Mouse (Mus musculus): ENCODE data around the gene Gm29427. TPM values are rescaled to one million over a fixed set of nuclear protein-coding genes. Genes with fewer than 3 reads are reported as not detected.

Gm29427 gene
- total RNA-seq (2015; ENCODE audit: low replicate concordance): not detected in 2 replicates
- total RNA-seq (2017; ENCODE audit: low replicate concordance): not detected in 2 replicates

DNA sequence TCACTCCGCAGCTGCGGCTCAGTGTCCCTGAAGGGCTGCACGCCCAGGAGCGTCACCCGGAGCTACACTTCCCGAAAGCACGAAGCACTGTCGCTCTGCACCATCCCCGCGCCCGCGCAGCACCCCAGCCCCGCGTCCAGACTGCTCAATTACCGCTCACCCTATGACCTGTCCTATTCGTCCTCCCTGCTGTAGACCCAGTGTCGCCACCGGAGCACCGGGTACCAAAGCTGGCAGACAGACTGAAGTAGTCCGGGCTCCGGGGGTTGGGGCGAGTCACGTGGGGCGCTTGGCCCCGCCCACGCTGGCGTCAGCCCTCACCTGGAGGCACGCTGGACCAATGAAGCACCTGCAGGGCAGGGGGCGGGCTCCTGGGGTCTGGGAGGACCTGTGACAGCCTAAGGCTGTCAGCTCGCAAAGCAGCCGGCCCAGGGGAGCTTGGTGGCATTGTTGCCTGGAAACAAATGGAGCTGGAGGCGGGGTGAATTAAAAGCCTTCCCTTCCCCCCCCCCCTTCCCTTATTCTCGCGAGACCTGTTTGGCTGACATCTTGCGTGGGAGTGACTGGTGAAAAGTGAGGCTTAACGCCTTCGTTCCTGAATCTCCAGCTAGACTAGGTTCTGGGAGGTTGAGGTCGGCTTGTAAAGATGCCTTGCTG lies at the start of gene Gm29427:
Gm29427 (minus strand) TSS at position 239 of the 657 bp plus-strand sequence.
- ATAC-seq (replicated peaks; ENCODE audit: low FRiP score, poor library complexity, severe bottlenecking): peak; percentile 80

DNA sequence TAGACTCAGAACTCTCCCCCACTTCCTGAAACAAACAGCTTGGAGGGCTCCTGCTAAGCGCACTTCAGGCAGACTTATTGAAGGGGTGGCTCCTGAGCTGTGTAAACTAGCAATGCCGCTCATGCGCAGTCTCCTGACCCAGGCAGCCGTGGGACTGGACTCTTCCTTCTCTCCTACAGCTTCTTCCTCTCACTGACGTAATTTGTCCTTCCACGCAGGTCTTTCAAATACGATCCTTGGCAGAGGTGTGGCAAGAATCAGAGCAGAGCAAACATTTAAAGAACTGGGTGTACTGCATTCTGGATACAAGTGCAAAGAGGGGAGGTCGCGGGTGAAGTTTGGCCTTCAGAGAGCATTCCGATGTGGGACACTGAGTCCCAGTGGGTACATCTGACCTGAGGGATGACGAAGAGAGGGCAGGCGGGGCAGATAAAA lies 48.4 kb upstream of the Gm29427 start:
- no peak for ATAC-seq (replicated peaks; ENCODE audit: low FRiP score, poor library complexity, severe bottlenecking)

DNA sequence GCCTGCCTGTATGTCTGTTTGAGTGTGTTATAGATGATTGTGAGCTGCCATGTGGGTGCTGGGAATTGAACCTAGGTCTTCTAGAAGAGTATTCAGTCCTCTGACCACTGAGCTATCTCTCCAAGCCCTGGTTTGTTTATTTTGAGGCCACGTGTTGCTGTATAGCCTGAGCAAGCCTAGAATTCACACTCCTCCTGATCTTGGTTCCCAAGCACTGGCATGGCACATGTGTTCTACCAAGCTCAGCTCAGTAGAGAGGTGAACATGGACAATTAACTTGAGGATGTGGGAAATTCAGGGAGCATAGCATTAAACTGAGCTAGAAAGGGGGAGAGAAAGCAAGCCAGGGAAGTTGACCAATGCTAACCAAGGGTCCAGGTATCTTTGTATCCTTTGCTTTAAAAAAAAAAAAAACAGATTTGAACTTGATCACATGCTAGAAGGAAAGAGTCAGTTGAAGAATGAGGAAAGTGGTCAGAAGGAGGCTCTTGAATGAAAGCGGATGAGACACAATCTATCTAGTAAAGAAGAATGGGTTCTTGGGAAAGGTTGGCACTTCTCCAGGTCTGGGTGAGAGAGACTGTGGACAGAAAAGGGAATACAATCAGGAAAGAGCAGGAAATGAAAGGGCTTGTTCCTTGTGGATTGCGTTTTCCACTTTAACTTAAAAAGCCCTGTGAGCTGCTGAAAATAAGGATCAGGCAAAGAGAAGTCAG lies 46.6 kb upstream of the Gm29427 start:
- no peak for ATAC-seq (replicated peaks; ENCODE audit: low FRiP score, poor library complexity, severe bottlenecking)

GRCm38 (mm10) chr1:130761597-130761996 lies 46.0 kb upstream of the Gm29427 start:
- no peak for ATAC-seq (replicated peaks; ENCODE audit: low FRiP score, poor library complexity, severe bottlenecking)

GRCm38 (mm10) chr1:130759689-130760088 lies 44.1 kb upstream of the Gm29427 start:
- ATAC-seq (replicated peaks; ENCODE audit: low FRiP score, poor library complexity, severe bottlenecking): no peak

DNA sequence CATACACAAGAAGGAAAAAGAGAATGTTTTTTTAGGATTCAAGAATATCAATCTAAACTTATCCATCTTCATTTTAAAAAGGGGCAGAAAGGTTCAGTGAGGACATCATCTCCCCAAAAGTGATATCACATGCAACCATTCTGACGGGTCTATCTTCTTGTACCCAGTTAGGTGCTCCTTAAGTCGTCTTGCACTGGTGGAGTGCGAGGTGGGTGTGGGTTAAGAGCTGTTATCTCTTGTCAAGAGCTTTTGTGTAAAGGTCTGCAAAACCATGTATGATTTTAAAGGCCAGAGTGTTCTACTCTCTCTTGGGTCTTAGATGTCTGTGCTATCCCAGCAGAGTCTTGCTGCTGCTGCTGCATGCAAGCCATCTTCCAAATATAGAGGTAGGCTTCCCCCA lies 31.2 kb upstream of the Gm29427 start:
- no peak for ATAC-seq (replicated peaks; ENCODE audit: low FRiP score, poor library complexity, severe bottlenecking)

- no peak for ATAC-seq (replicated peaks; ENCODE audit: low FRiP score, poor library complexity, severe bottlenecking)
Observed at GRCm38 (mm10) chr1:130745591-130745990, 30.0 kb upstream of the Gm29427 start.

DNA sequence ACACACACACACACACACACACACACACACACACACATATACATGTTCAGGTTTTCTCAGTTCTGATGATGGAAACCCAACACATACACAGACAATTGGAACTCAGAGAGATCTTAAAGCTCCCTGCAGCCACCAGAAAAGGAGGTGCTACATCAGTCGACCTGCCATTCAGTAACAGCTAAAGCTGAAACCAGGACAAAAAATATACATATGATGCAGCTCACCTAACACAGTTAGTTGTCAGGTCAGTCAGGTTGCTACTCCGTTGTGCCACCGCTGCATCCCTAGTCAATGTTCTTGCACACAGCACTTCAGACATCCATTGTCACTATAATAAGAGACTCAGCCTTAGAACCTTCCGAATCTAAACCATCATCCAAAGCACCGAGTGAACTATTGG lies 29.4 kb upstream of the Gm29427 start:
- no peak for ATAC-seq (replicated peaks; ENCODE audit: low FRiP score, poor library complexity, severe bottlenecking)

DNA sequence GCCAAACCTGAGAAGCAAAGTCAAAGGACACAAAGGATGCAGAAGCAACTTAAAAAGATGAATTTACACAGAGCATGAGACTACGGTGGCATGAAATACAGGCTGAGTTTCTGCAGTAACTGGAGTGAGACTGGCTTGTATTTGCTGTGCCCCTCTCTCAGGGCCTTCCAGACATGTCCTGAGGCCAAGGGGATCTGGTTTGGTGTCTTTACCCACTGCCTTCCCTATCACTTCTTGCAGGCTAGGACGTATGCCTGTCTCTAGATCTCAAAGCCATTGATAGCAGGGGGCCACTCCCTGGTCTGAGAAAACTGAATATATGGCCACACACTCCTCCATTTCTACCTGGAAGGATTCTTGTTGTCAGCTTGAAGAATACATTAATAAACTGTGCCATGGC lies 28.6 kb upstream of the Gm29427 start:
- peak; percentile 15; the same call in 1 of the 2 replicates for ATAC-seq (replicated peaks; ENCODE audit: low FRiP score, poor library complexity, severe bottlenecking)

- no peak for ATAC-seq (replicated peaks; ENCODE audit: low FRiP score, poor library complexity, severe bottlenecking)
Observed at GRCm38 (mm10) chr1:130743775-130744174, 28.2 kb upstream of the Gm29427 start.

DNA sequence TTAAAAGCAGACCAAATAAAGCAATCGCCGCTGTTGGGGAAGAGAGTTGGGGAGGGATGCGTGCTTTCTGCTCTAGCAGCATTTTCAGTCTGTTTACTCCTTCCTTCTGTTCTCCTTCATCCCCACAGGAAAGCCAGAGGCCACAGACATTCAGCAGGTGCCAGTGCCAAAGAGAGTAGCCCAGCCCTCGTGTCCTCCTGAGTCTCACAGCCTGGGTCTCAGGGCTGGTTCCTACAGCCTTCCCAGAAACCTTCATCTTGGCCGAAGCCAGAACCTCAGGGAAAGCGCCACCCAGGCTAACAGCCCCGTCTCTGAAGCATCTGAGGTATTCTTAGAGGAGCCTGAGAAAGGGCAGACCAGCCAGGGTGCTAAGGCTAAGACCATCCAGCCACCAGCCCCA lies 26.6 kb upstream of the Gm29427 start:
- no peak for ATAC-seq (replicated peaks; ENCODE audit: low FRiP score, poor library complexity, severe bottlenecking)

GRCm38 (mm10) chr1:130740781-130741720 lies 25.5 kb upstream of the Gm29427 start:
- ATAC-seq (replicated peaks; ENCODE audit: low FRiP score, poor library complexity, severe bottlenecking): peak; percentile 80

GRCm38 (mm10) chr1:130740227-130740648 lies 24.6 kb upstream of the Gm29427 start:
- peak; percentile 13 for ATAC-seq (replicated peaks; ENCODE audit: low FRiP score, poor library complexity, severe bottlenecking)

DNA sequence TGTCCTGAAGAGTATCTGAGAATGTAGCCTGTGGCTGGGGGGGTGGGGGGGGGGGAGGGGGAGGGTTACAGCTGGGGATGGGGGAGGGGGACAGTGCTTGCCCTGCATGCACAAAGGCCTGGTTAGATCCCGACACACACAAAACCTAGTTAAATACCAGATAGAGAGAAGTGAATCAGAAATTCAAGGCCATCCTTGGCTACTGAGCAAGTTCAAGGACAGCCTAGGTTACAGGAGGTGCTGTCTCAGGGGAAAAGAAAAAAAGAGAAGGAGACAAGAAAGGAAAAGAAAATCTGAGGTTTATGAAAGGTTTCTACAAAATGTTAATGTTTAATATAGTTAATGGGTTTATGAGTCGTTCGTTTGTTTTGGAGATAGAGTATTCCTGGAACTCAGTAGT lies 24.0 kb upstream of the Gm29427 start:
- no peak for ATAC-seq (replicated peaks; ENCODE audit: low FRiP score, poor library complexity, severe bottlenecking)

GRCm38 (mm10) chr1:130738551-130739106 lies 23.0 kb upstream of the Gm29427 start:
- no peak for ATAC-seq (replicated peaks; ENCODE audit: low FRiP score, poor library complexity, severe bottlenecking)

DNA sequence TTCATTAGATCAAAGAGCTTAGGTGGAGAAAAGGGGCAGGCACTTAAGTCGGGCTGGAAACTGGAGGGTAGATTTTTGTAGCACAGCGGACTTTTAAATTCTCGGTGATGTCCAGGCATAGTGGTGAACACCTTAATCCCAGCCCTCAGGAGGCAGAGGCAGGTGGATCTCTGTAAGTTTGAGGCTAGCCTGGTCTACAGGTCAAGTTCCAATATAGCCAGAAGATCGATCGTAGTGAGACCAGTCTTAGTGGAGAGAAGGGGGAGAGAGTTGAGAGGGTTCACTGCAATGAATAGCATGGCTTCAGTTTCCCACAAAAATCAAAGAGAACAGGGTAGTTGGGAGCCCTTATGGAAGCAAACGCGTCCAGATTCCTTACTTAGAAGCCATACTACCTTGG lies 22.3 kb upstream of the Gm29427 start:
- ATAC-seq (replicated peaks; ENCODE audit: low FRiP score, poor library complexity, severe bottlenecking): no peak

GRCm38 (mm10) chr1:130737411-130737881 lies 21.8 kb upstream of the Gm29427 start:
- no peak for ATAC-seq (replicated peaks; ENCODE audit: low FRiP score, poor library complexity, severe bottlenecking)

DNA sequence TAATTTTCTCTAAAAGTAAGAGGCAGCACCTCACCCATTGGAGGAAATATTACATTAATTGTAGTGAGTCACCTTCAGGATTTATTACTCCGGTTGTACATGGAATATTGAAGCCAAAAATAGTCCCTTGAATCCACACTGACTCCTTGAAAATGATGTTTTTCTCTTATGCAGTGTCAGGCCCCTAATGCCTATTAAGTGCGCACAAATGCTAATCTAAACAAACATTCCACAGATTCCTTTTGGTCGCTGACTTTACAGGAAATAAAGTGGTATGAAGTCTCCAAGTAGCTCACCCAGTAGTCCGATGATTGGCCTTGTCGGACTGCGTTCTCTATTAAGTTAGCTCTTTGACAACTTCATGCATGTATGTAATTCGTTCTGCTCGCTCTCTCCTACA lies 19.3 kb upstream of the Gm29427 start:
- no peak for ATAC-seq (replicated peaks; ENCODE audit: low FRiP score, poor library complexity, severe bottlenecking)

GRCm38 (mm10) chr1:130734452-130734851 lies 18.9 kb upstream of the Gm29427 start:
- no peak for ATAC-seq (replicated peaks; ENCODE audit: low FRiP score, poor library complexity, severe bottlenecking)

- ATAC-seq (replicated peaks; ENCODE audit: low FRiP score, poor library complexity, severe bottlenecking): no peak
Observed at GRCm38 (mm10) chr1:130733671-130734070, 18.1 kb upstream of the Gm29427 start.

Data from erythroblast, adult 5-6 weeks (primary cell).